Mouse (Mus musculus) cerebral cortex, adult 2 months (tissue): Measurements from ENCODE around the gene Btbd19.

Source experiments
- WGBS: fragments of 180-500 bp; shearing (Covaris S2); methylation state at CpG from one replicate; pipeline ENCODE4 v1.1.7; 2018; 5-methylcytosine and 5-hydroxymethylcytosine counted together

Gene Btbd19

DNA sequence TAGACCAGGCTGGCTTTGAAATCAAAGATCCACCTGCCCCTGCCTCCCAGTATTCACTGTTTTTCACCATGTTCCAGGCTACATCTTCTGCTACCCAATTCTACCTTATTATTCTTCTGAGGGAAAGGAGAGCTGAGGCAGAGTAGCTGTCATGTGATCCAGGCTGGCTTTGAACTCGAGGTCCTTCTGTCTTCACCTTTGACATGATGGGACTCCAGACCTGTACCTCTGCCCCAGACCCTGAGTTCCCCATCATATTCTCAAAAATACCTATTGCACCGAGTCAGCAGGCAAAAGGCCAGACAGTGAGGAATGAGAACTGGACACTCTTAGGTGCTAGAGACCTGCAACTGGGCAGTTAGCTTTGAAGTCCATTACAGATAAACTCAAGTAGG, 9.1 kb upstream of the Btbd19 start:
- whole genome bisulfite sequencing, result 33% methylated on average over 2 of the region's 2 CpGs

DNA sequence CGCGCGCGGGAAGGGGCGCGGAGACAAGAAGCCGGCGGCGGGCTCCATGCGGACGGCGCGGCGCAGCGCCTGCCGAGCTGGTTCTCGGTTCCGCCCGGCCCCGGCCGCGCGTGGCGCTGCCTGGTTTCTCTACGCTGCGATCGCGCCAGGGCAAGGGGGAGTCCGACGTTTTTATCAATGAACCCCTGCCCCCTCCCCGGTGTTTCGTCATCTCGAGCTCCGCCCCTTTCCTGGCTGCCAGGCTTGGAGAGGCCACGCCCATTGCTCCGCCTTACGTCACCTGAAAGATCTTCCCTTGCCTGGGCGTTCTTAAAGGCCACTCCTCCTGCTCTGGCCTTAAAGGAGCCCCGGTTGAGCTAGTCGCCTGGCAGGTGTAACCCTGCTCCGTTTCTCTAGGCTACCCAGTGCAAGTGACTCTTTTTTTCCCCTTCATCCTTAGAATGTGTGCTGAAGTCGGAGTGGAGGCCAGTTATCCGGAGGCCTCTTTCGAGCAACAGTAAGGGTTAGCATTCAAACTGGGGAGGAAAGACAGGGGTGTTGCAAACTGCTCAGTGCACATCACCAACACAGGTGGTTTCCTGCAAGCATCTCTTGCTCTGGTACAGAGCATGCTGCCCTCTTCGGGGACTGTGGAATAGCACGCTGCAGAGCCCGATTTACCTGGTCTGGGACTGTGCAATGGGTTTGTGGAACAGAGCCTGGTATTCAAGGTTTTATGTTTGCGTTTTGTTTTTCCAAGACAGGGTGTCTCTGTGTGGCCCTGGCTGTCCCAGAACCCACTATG, 8.5 kb upstream of the Btbd19 start, which contains the start of gene Plk3:
Gene Plk3, minus strand, starts transcription at position 147 of the 784 bp plus-strand sequence.
- 1% methylated on average over 48 of the region's 48 CpGs for WGBS

DNA sequence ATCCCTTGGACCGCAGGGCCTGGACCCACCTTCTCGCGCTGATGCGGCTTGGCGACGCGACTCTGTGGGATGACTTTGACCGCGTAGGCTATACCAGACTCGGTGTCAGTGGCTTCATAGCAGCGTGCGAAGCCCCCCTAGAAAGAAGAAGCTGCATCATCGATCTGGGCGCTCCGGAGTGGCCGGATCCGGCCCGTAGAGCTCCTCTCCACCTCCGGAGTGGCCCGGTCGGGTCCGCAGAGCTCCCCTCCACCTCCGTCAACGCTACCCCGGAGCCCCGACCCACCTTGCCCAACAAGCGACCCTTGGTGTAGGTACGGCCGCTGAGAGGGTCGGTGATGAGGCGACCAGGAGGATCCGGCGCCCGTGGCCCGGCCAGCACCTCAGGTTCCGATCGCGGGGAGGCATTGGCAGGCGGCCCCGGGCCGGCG, 7.9 kb upstream of the Btbd19 start:
- WGBS, result under 1% methylated on average over 42 of the region's 42 CpGs

DNA sequence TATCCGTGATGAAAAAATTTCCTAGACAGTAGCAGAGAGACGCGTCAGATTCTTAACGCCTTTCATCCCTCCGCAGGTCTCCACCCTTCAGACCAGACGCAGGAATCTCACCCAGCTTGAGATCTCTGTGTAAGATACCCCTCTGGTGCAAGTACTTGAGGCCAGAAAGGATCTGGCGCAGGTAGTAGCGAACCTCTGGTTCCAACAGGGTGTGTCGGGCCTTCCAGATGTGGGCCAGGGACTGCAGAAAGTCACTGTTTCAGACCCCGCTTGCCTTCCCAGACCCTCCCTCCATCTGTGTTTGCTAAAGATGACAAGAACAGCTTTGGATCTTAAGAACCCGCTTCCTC, 7.2 kb upstream of the Btbd19 start:
- WGBS, result 25% methylated on average over 11 of the region's 11 CpGs

DNA sequence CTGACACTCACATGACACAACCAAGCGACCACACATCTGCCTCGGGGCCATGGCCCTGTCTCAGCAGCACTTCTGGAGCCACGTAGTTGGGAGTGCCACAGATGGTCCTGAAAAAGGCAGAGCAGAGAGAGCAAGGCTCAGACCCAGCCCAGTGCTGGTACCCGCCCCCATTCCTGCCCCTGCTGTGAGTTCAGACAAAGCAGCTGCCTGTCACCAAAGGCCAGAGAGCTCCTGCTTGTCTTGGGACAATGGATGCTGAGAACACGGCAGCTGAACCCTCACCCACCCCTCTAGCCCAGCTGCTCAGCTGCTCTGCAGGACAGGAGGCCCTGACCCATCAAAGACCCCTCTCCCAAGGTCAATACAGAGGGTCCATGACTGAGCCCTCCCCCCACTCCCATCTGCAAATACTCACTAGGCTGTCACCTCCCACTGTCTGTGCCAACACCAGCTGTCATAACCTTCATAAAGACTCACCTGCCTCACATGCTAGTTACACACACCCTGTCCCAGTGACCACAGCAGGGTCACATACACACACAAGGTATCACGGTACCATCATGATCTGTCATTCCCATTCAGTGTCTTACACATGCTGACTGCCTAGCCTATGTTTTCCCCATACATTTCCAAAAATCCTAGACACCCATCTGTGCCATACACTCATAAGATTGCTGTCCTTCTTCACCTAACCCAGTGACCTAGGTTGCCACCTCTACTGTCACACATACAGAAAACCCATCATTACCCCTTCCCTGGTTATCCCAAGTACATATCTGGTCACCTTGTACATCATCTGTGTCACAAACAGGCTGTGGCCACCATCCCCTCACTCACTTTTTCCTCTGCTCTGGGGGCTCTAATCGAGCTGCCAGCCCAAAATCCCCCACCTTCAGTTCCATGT, 6.6 kb upstream of the Btbd19 start:
- 42% methylated on average over 7 of the region's 7 CpGs for WGBS

DNA sequence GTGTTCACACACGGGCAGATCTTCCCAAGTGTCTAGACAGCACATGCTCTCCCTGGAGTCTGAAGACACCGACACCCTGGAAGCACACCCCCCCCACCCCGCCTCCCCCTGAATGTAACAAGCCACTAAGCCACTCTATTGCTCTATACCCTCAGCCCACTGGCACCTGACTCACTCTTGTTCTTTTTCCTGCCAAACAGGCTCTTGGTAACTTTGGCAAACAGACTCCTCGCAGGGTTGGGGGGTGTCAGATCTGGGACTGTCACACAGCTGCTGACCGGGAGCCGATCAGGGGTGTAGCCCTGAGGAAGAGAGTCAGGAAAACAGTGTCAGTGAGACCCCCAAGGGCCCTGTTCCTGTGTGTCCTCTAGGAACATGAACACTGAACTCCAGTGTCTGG, 5.7 kb upstream of the Btbd19 start:
- WGBS, result 53% methylated on average over 6 of the region's 6 CpGs

DNA sequence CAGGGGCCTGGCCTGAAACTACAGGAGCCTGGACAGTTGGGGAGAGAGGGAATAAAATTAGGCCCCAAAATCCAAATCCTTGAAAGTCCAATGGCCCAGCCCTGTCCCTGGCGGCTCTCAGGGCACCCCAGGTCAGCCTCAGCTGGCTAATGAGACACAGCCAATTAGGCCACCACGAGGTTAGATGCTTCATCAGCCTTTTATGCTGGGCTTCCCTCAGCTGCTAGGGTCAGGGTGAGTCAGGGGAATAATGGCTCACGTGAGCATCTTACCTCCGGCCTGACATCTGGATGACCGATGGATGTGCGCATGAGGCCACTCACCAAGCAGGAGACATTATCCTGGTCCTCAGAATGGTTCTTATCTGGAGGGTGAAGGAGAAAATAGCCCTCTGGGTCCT, 5.3 kb upstream of the Btbd19 start:
- WGBS, result 63% methylated on average over 6 of the region's 6 CpGs

DNA sequence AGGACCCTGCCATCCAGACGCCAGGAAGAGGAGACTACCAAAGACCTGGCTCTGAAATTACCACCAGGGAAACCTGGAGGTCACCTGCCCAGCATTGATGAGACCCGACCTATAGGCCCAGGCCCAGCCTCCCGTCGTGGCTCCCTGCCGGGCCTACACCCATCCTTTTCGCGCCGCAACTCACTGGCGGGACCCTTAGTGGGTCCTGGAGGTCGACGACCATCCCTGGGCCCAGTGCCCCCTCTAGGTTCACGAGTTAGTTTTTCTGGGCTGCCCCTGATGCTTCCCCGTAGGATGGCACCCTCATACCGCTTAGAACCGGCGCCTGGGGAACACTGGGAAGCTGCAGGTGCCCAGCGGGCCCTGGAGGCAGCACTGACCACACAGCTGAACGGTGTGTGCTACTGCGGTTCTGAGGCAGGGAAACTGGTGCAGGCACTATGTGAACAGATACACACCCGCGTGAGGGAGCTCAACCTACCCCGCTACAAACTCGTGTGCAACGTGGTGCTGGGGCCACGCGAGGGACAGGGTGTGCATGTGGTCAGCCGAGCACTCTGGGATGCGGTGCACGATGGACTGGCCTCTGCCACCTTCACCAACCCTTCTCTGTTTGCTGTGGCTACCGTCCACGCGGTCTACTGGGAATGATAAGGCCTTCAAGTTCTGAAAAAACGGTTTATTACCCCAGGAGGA, 2.6 kb upstream of the Btbd19 start:
- 91% methylated on average over 33 of the region's 33 CpGs for WGBS

DNA sequence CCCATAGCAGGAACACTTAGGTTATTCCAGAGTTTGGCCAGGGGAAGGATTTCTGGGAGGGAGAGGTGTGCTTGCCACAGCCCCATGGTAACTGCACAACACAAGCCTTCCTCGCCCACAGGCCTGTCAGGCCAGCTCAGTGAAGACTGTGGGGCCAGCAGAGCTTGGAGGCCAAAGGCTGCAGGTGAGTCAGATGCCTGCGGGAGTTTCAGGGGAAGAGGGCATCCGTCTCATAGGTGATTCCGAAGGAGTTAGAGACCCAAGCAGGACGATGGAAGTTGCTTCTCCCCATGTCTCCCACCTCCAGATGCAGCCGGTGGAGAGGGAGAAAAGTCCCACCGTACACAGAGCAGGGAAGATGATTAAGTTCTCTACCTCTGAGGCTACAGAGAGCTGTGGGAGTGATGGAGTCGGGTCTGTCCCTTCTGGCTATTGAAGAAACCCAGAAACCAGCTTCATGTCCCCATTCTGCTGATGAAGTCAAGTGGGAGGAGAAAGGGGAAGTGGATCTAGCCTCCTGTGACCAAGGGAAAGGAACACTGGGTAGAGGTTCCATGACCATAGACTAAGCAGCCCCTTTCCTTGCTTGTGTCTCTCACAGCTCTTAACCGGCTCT, 1.3 kb upstream of the Btbd19 start, which contains the start of gene Tctex1d4:
Gene Tctex1d4, plus strand, starts transcription at position 120 of the 616 bp plus-strand sequence.
- 73% methylated on average over 9 of the region's 9 CpGs for WGBS

DNA sequence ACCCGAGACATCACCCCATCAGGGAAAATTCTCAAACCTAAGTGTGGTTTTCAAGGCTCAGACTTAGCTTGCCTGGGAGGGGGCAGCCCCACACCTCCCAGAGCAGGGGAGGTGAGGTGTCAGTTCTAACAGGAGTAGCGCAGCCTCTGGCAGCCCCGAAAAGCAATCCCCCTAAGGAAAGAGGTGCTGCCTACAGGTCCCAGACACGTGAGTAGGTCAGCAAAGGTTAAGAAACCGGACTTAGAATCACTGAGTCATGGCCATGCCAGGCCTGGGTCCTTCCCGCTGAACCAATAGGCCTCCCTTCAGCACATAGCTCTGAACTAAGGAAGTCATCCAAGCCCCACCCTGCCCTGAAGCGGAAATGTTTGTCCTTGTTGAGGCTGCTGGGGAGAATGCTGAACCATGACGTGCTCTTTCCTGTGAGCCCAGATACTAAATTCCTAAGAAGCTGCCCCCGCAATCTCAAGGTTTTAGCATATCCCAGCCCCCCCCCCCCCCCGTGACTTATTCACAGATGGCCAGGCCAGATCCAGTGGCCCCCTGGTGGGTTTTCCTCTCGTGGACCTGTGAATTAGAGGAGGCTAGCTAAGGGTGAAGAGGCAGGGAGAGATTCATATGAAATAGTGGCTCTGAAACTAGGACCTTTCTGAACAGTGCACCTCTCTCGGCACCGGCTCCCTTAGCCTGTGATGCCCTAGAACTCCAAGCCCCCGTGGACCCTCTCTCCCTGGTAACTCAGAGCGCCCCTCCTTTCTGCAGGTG, 567 bp upstream of the Btbd19 start:
- 40% methylated on average over 15 of the region's 15 CpGs for WGBS

DNA sequence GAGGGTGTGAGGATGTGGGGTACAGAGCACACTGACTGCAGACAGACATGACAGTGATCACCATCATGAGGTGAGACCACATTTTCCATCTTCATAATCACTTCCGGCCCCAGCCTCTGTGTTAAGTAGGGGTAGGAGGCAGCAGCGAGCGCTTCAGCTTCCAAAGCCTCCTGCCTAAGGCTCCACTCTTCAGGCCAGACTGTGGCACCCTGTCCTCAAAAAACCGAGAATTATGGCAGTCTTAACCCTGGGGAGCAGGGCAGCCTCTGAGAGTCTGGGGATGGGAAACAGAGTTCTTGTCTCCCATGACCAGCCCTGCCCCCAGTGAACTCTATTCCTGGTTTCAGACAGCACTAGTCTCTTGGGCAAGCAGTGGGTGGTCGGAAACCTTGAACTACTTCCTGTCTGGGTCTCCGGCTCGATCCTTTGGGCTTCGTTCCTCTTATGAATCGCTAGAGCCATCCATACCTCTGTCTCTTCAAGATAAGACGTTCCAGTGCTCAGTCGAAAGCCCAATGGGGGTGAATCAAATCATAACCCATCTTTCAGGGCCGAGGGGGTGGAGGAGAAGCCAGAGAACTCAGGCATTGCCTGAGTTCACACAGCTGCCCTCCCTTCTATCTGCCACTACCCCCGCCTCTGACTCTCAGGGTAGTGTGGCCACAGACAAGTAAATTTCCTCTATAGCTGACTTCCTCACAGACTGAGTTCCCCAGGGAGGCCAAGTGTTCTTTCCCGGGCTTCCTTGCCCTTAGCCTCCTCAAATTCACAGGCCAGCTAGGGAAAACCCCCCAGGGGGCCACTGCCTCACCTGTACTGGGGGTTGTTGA, 792 bp downstream of the Btbd19 start:
- WGBS, result 59% methylated on average over 14 of the region's 14 CpGs

DNA sequence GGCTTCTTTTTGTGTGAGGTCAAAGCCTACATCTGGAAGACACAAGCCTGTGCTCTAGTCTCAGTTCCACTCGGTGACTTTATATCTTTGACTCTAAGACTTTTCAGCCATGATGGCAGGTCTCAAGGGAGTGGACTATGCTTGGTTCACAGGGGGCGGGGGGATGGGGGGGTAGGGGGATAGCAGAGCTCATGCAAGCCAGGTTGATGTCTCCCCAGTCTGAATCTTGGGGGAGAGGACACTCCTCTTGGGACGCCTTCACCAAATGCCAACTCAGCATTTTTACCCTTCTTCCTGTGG, 1.4 kb downstream of the Btbd19 start:
- WGBS, result 72% methylated on average over 3 of the region's 3 CpGs

DNA sequence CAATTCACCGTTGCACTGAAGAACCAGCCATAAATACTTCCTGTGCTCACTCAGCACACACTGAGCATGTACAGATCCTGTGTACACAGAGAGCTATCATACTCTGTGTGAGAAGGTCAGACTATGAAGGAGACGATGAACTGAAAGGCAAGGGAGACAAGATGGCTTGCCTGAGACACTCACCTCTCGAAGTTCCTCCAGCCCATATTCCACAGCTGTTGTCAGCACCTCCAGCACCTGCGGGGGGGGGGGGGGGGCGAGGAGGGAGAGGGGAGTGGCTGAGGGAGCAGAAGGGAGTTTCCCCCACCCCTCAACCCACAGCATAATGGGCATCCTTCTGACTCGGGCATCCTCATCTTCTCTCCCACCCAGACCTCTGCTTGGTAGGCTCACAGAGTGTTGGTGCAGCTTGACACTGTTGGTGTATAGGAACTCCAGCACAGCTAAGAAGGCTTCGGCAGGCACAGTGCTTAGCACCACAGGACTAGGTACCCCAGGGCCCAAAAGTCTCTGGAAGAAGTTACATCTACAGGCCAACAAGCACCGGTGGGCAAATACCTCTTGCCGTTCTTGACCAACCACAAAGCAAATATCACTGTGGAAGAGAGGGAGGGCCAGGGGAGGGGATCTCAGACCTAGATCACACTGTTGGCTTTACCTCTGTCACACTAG, 1.8 kb downstream of the Btbd19 start:
- 77% methylated on average over 7 of the region's 9 CpGs for WGBS

DNA sequence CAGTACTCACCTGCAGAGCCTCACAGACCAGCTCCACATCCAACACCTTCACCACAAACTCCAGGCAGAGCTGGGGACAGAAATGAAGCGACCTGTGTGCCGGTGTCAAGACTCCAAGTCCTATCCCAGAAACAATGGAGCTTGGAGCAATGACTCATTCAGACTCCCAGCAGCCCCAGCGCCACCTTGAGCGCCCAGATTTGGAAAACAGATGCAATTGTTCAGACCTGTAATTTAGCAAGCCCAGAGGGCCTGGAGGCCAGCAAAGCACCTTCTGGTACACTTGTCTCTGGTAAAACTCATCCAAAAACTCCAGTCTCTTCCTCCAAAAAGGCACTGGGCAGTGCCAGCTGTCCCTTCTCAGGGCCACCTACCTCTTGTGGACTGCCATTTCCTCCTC, 3.3 kb downstream of the Btbd19 start:
- 83% methylated on average over 4 of the region's 4 CpGs for WGBS

DNA sequence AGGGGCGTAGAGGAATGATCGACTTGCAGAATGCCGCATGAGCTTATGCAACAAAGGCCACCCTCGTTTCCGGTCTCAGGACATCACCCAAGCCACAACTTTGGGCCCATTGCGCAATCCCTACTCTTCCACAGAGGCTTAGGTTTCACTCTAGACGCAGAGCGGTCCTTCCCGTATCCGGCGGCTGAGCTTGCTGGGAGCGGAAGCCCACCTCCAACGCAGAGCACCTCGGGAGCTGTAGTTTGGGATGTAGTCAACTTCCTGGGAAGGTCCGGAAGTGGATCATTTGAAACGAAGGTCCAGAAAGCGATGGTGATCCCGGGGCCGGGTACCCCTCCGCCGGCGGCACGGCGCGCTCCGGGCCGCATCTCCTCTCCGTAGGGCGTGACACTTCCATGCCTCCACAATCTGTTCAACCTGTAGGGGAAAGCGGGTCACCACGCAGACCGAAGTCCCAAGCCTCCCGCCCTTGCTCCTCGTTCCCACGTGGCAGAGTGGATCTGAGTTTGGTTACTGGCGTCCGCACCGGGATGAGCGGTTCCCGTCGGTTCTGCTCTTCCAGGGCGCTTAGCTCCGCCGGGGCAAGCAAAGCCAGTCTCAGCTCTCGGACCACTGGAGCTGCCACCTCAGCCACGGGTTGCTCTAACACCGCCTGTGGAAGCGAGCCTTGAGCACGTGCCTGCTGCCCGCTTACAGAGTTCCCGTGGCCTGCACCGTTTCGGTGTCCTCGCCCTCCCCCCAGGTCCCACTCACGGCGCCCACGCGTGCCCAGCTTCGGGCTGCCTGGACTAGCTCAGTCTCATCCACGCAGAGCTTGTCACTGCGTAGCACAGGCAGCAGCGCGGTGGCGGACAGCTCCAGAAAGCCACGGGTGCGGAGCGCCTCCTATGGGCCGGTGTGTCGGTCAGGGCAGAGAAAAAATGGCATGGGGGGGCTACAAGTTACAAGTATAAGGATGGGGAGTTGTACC, 4.8 kb downstream of the Btbd19 start:
- WGBS, result under 1% methylated on average over 69 of the region's 69 CpGs

DNA sequence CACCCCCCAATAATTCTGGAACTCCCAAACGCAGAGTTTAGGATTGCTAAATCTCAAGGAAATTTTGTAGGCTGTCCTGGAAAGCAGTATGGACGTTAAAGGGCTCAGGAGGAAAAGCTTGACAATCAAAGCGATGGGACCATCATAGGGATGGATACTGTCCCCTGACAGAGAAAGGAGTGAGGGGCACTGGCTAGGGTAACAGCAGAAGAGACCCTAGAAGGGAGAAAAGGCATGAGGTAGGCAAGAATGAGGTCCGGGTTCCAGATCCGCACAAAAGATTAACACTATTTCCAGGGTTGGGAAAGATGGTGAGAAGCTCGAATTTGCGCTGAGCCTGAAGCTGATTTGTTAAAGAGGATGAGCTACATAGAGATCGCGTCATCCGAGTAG, 5.5 kb downstream of the Btbd19 start:
- WGBS, result 3% methylated on average over 10 of the region's 10 CpGs

DNA sequence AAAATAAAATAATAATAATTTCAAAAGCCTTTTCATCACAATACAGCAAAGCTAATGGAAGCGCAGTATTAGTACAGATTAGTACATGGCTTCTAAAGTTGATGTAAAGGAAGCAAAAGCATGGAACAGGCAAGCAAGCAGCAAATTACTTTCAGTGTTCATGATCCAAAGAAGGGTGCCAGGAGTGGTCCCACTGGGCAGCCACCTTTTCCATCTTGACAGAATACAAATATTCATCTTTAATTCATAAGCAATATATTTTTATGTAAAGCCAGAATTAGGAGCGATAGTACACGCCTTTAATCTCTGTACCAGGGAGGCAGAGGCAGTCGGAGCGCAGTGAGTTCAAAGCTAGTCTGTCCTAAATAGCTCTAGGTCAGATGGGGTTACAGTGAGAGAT, 5.9 kb downstream of the Btbd19 start:
- WGBS, result 64% methylated on average over 5 of the region's 5 CpGs

DNA sequence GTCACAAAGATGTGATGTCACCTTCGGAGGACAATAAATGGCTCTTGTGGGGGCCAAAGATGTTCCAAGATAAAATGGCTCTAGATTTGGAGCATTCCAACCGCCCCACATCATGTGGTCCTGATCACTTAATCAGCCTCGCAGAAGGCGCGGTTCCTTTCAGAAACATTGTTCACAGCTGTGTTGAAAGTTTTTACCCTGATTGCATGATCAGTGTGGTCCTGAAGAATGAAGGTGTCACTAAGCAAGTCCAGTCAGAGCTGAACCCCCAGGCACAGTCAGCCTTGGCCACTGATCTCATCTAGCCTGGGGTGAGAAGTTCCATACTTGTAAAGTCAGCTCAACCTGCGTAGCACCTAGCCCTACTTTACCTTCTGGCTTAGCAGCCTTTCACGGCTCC, 7.6 kb downstream of the Btbd19 start:
- 95% methylated on average over 7 of the region's 7 CpGs for WGBS

DNA sequence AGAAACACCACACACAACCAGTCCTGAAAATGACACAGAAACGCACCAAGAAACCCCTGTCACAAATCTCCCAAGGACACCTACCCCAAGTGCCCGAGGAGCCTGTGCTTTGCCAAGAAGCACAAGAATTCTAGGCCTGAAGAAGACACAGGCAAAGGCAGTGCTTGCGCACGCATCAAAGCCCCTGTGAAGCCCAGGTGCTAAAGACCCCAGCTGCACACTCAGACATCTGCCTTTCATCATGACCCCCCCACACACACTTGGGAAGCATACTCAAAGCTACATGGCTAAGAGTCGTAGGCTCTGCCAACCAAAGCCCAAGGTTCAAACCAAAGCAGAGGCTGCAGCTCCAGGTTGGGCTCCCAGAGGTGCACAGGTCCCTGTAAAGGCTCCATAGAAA, 9.9 kb downstream of the Btbd19 start:
- 83% methylated on average over 5 of the region's 5 CpGs for WGBS
